Mouse (Mus musculus) frontal cortex, postnatal 36 days (tissue): ENCODE measurements around the gene Barhl1.

Experiments
- DNase-seq, 2 experiments: peaks; one replicate each; pipeline ENCODE4 v3.0.0; 2022; ENCODE audit warnings: low spot score in 2 of 2

Gene Barhl1

GRCm38 (mm10) chr2:28916513-28916865 is at the start of gene Barhl1:
Gene Barhl1, minus strand, starts transcription at chr2:28916668.
- DNase-seq: no peak

- no peak for DNase-seq
Observed at GRCm38 (mm10) chr2:28963565-28963964, 47.1 kb upstream of the Barhl1 start.

DNA sequence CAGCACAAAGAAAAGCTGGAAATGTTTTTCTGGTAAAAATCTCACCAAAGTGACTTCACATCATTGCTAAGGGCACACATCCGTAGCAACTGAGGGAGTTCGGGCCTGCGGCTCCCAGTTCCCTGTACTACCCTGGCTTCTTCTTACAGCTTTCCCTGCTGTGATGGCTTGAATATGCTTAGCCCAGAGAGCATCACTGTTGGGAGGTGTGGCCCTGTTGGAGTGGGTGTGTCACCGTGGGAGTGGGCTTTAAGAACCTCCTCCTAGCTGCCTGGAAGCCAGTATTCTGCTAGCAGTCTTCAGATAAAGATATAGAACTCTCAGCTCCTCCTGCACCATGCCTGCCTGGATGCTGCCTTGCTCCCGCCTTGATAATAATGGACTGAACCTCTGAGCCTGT is 45.2 kb upstream of the Barhl1 start:
- DNase-seq: no peak

DNA sequence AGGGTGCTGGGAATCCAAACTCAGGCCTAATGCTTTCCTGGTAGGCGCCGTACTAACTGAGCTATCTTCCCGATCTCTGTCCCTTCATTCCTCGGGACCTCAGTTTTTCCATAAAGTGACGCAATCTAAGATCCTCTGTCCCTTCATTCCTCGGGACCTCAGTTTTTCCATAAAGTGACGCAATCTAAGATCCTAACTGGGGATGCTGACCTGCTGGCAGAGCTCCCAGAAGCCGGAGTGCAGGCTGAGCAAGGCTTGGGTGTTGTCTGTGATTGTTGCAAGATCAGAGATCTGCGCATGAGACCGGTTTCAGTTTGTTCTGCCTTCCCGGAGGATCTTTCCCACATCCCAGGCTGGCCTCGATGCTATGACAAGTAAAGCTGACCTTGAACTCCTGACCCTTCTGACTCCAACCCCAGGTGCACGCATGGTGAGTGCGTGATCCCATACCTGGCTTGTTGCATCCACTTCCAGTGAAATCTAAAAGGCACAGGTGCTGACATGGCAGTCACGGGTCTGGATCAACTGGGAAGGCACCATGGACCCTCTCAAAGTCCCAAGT is 44.6 kb upstream of the Barhl1 start:
- DNase-seq: no peak

DNA sequence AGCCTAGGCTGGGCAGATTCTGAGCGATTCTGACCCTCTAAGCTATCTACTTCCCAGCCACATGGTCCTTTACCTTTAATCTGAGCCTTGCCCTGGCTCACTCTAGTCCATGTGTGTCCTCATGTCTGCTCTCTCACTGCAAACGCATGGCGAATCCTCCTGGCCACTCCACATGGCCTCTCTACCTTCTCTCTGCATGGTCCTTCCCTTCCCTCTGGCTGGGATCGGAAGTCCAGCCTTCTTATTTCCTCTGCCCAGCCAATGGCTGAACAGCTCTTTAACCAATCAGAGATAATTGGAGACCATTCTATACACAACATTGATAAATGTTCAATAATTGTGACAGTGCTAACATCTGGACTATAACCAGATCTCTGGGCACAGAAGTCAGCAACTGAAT is 40.4 kb upstream of the Barhl1 start:
- no peak for DNase-seq

DNA sequence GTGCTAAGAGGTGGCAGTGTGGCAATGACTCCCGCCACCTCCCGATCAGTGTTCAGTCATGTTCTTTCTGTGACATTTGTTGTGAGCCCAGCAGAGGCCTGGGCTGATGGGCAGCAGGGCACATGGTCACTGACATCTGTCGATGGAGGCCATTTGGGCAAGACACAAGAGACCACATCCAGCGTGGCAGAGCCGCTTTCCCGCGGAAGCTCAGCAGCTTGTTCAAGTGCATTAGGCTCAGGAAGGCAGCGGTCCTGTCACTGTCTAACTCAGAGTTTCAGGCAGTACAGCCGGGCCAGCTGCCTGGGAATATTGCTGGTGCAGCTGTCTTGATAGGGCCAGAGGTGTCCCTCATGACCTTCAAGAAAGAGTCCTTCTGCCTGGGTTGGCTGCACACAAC is 38.1 kb upstream of the Barhl1 start:
- DNase-seq: no peak

DNA sequence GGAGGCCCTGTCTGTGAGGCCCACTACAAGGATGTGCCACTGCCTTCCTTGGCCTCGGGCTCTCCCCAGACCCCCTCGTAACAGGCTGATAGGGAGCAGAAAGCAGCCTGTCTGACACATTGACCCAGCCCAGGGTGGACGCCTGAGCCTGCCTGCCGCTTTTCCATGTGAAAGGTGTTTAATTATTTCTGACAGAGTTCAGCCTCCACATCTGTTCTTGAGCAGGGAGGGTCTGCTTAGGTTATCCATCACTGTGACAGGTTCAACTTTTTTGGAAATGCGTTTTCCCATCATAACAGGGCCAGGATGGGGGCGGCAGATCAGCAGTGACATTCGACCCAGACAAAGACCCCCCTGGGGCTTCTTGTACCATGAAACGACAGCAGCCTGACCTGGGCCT is 36.5 kb upstream of the Barhl1 start:
- DNase-seq: no peak

DNA sequence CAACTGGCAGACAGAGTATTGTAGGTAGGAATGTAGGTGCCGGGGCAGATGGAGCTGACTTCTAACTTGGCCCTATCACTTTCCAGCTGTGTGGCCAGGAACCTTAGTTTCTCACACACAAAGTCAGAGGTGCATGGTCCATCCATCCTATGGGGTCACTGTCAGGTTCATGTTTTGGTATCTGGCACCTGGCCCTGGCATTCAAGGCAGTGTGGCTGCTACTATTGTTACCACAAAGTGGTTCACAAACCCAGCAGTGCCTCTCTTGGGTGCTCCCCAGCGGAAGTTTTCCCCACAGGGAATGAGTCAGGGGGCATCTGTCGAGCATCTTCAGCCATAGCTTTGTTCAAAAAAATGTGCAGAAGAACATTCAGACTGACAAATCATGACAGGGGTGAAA is 29.8 kb upstream of the Barhl1 start:
- no peak for DNase-seq

- no peak for DNase-seq
Observed at GRCm38 (mm10) chr2:28945388-28945787, 28.9 kb upstream of the Barhl1 start.

- no peak for DNase-seq
Observed at GRCm38 (mm10) chr2:28943666-28944516, 27.4 kb upstream of the Barhl1 start.

DNA sequence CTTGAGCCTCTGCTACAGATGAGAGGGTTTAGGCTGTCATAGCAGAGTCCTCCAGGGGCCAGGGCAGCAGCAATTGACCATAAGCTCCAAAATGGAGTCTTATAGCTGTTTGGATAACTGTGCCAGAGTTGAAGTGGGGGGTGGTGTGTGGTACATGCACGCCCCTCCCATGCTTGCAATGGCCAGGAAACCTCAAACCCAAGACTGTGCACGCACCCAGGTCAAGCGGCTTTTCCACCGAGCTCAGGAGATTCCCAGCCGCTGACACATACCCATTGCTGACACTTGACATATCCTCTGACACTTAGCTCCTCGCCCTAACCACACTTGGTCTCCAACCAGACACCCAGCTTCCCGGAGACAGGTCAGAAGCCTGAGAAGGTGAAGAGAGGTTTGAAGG is 22.5 kb upstream of the Barhl1 start:
- no peak for DNase-seq

- DNase-seq: no peak
Observed at GRCm38 (mm10) chr2:28930571-28930970, 14.1 kb upstream of the Barhl1 start.

- DNase-seq: peak; percentile 67 to 74
Observed at GRCm38 (mm10) chr2:28923912-28924311, 7.4 kb upstream of the Barhl1 start.

DNA sequence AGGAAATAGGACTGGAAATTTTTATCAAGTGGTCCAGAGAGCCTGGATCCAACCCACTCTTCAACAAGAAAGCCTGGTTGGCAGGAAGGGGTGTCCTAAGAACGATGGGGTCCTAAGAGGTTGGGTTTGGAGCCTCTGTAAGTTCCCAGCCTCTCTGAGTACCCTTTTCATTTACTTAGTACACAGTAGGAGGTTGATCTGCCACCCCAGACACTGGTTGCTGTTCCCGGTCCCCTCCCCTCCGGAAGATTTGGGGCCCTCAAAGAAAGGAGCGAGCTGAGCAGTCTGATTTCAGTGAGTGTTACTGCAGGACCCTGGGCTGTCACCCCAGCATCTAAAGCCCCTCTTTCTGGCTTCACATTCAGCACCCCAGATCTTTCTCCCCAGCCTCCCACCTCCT is 2.5 kb upstream of the Barhl1 start:
- DNase-seq: no peak

DNA sequence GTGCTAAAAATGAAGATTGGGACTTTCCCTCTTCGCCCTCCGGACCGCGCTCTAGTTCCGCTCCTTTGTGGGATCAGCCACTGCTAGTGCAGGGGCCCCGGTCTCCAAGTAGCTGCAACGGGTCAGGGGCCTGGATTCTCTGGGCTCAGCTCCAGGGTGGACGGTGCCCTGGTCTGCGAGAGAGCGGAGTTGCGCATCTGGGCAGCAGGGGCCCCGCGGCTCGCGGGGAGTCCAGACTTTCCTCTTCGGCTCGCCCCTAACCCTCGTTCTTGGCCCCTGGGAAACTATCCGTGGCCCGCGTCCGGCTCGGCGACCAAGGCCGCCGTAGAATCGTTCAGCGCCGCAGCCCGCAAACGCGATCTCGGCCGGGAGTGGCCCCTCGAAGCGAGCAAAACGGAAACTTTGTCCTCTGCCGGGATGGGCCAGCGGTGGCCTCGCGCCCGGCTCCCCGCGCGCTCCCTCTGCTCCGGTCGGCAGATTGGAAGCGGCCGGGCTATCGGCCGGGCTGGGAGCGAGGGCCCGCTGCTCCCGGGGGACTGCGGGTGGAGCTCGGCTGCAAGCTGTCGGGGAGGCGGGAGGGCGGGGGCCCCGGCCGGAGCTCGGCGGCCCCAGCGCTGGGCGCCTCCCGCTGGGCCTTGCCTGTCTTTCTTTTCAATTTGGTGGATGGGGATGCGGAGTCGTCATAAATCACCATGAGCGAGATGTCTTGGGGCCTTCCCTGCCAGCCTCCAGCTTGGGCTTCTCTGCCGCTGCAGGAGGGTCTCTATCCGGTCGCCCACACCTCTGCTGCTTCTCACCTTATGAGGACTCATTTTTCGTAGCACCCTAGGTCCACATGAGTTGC is 1.3 kb upstream of the Barhl1 start:
- no peak for DNase-seq

GRCm38 (mm10) chr2:28917156-28917517 is 669 bp upstream of the Barhl1 start:
- DNase-seq: no peak

DNA sequence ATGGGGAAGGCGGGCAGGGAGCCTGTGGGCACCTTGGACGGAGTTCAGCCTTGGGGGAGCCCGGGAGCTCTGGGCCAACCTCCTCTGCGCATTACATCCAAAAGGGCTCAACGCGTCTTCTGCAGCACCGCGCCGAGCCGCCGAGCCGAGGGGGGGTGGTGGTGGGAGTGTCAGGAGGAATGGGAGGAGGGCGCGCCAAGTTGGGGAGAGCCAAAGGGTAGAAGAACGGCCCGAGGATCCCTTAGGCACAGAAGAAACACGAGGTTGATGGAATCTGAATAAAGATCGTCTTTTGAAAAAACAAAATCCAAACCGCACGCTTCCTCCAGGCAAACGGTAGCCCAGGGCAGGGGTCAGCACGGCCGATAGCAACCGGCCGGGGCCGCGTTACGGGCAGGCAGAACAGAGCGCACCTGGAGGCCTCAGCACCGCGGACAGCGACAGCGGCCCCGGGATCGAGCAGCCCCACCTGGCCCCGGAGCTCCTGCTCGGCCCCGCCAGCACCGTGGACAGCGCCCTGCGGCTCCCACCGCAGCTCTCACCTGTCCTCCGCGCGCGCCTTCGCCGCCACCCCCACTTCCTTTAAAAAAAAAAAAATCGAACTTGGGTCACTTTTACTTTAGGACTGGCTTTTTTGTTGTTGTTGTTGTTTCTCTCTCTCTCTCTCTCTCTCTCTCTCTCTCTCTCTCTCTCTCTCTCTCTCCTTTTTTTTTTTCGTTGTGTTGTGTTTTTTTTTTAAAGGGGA is 528 bp downstream of the Barhl1 start:
- DNase-seq: no peak

GRCm38 (mm10) chr2:28915104-28915738 is 1.2 kb downstream of the Barhl1 start:
- DNase-seq: no peak

- no peak for DNase-seq
Observed at GRCm38 (mm10) chr2:28914121-28914520, 2.3 kb downstream of the Barhl1 start.

GRCm38 (mm10) chr2:28912961-28913360 is 3.5 kb downstream of the Barhl1 start:
- DNase-seq: no peak

GRCm38 (mm10) chr2:28912039-28912700 is 4.3 kb downstream of the Barhl1 start:
- DNase-seq: no peak
